In the genomic region with DNA sequence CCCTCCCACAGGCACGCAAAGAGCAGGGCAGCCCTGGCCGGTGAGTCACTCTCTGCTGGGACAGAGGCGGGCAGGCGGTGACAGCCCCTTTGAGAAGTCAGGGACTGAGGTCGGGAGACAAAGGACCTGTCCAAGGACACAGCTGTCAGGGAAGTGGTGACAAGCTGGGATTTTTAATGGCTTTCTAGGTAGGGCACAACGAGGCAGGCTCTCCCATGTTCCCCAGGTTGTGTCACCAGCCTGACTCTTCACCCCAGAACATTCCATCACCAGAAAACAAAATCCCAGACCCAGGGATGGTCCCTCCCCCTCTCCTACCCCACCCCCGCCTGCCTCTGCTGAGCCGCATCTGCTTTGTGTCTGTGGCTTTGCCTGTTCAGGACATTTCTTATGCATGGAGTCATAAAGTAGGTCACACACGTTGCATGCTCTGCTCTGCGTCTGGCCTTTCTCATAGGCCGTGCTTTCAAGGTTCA, we compare ENCODE assay signal across 10 mouse cellular contexts. TPM values are rescaled to one million over a fixed set of nuclear protein-coding genes. Genes with fewer than 3 reads are reported as not detected.
A peak's percentile ranks its signal among the peaks of the same experiment; 100 is the strongest.
DNase-seq lines count a peak whose midpoint lies in the region; ATAC-seq lines count a peak whose summit lies in the region.
"Had no signal": no experiment of that assay in that cellular context is flagged by ENCODE, and none has a peak within 500 bp of the region (broad histone marks: within the 10 kb centered on the region; RNA-seq: fewer than 3 reads in every experiment).

No protein-coding gene starts in this region.

- peak; percentile 72 for ATAC-seq in intestine, embryonic 15.5 days
- ATAC-seq in megakaryocyte progenitor cell, adult 5-6 weeks (replicated peaks; ENCODE audit: poor library complexity) = no peak

- DNase-seq in lung, postnatal 14 days = peak; percentile 14
- no peak for DNase-seq in lung, postnatal 4 days
- peak; percentile 61 for DNase-seq in embryo, embryonic 9.5 days (ENCODE audit: extremely low spot score)
- DNase-seq in thymus, postnatal 36 days = peak; percentile 39 to 56
- DNase-seq in frontal cortex, postnatal 36 days (ENCODE audit: low spot score in 2 of 2) = no peak
- DNase-seq: cerebellum, postnatal 25 days; kidney, postnatal 14 days had no signal

- no peaks in the 10 kb centered on the region for H3K27me3 ChIP-seq in intestine, embryonic 15.5 days (replicated peaks)

- no peak overlapping the region for H3K4me3 ChIP-seq in intestine, embryonic 15.5 days (replicated peaks)
- H3K4me3 ChIP-seq: megakaryocyte, embryonic 14.5 days had no signal

- H3K4me1 ChIP-seq in intestine, embryonic 15.5 days (replicated peaks) = peaks cover 15% of the 10 kb centered on the region; the same call in 1 of the 2 replicates

- H3K36me3 ChIP-seq in intestine, embryonic 15.5 days = no peaks in the 10 kb centered on the region

- H3K9me3 ChIP-seq in intestine, embryonic 15.5 days = no peaks in the 10 kb centered on the region

- no peak overlapping the region for H3K4me2 ChIP-seq in intestine, embryonic 15.5 days (replicated peaks)

- H3K27ac ChIP-seq in intestine, embryonic 15.5 days = peak overlapping the region; percentile 58

- H3K9ac ChIP-seq in intestine, embryonic 15.5 days = no peak overlapping the region

- 25% methylated on average over 11 of the region's 11 CpGs for WGBS in intestine, embryonic 15.5 days

RNA-seq across cellular contexts. Expression of gene Snai1, which starts 15.0 kb away (rescaled TPM):
- polyA plus RNA-seq in intestine, embryonic 15.5 days (2015; fragmentation: Nextera tagmentation; extraction: Ambion mirVana) = 14.3 and 16.1 TPM in 2 replicates
- not detected in 2 replicates for total RNA-seq in megakaryocyte progenitor cell, adult 5-6 weeks (2015)
- 0.33 and 0.44 TPM in 2 replicates for total RNA-seq in megakaryocyte progenitor cell, adult 5-6 weeks (2017)

Comparison
In these comparisons a context has a peak if more than half of its experiments do, and no peak if none do; other contexts are left out.
1. DNase-seq: peak in lung, postnatal 14 days (single experiment), embryo, embryonic 9.5 days (single experiment) and thymus, postnatal 36 days (2 of 2); none in lung, postnatal 4 days (0 of 2) and frontal cortex, postnatal 36 days (0 of 2).